Mouse (Mus musculus): Measurements from ENCODE around the gene Dlx5. TPM values are rescaled to one million over a fixed set of nuclear protein-coding genes. Genes with fewer than 3 reads are reported as not detected.

Gene Dlx5
- total RNA-seq, 2 experiments from 2014 or later, result 0.53 TPM; not detected in 1

GRCm38 (mm10) chr6:6859950-6860410, 21.9 kb downstream of the Dlx5 start:
- no peak for DNase-seq

- no peak for DNase-seq
Measured at GRCm38 (mm10) chr6:6859111-6859949, 22.6 kb downstream of the Dlx5 start.

- DNase-seq, result no peak
Measured at GRCm38 (mm10) chr6:6858571-6858970, 23.3 kb downstream of the Dlx5 start.

GRCm38 (mm10) chr6:6857766-6858165, 24.1 kb downstream of the Dlx5 start:
- DNase-seq, result no peak

- DNase-seq, result no peak
Measured at GRCm38 (mm10) chr6:6856881-6857280, 25.0 kb downstream of the Dlx5 start.

GRCm38 (mm10) chr6:6856316-6856715, 25.6 kb downstream of the Dlx5 start:
- no peak for DNase-seq

GRCm38 (mm10) chr6:6855746-6856185, 26.1 kb downstream of the Dlx5 start:
- no peak for DNase-seq

GRCm38 (mm10) chr6:6854902-6855745, 26.8 kb downstream of the Dlx5 start:
- DNase-seq, result no peak

GRCm38 (mm10) chr6:6854176-6854575, 27.7 kb downstream of the Dlx5 start:
- DNase-seq, result no peak

- no peak for DNase-seq
Measured at GRCm38 (mm10) chr6:6852944-6853343, 28.9 kb downstream of the Dlx5 start.

- no peak for DNase-seq
Measured at GRCm38 (mm10) chr6:6851166-6851565, 30.7 kb downstream of the Dlx5 start.

- DNase-seq, result no peak
Measured at GRCm38 (mm10) chr6:6850324-6851060, 31.4 kb downstream of the Dlx5 start.

- no peak for DNase-seq
Measured at GRCm38 (mm10) chr6:6849744-6850143, 32.1 kb downstream of the Dlx5 start.

- no peak for DNase-seq
Measured at GRCm38 (mm10) chr6:6848541-6848940, 33.3 kb downstream of the Dlx5 start.

- no peak for DNase-seq
Measured at GRCm38 (mm10) chr6:6833301-6833700, 48.6 kb downstream of the Dlx5 start.

GRCm38 (mm10) chr6:6830446-6830845, 51.4 kb downstream of the Dlx5 start:
- DNase-seq, result no peak

Other genes starting within 250 kb of the Dlx5 start
- not detected for gene Dlx6, start 18.8 kb downstream of the Dlx5 start, total RNA-seq (2021)
- gene Sdhaf3, start 73.9 kb upstream of the Dlx5 start, total RNA-seq (2021), result 1 to 10 TPM; 4.5 to 6.2 TPM

Data from adrenal gland, postnatal 36 days (tissue).